Mouse (Mus musculus): Measurements from ENCODE around the gene Vma21-ps. TPM values are rescaled to one million over a fixed set of nuclear protein-coding genes. Genes with fewer than 3 reads are reported as not detected.

Vma21-ps gene
- not detected in 2 replicates for polyA plus RNA-seq (2012; rRNA removed)

DNA sequence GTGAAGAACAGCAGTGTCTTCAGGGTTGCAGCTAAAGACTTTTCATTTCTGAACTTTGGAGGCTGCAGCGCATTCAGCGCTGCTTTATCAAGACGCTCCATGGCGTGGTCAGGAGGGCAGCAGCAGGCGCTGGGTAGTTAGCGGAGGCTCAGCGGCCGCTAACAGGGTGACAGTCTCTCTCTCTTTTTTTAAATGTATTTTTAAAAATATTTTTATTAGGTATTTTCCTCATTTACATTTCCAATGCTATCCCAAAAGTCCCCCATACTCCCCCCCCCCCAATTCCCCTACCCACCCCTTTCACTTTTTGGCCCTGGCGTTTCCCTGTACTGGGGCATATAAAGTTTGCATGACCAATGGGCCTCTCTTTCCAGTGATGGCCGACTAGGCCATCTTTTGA, at the start of gene Vma21-ps:
Gene Vma21-ps (minus strand): TSS at position 101 of the 400 bp plus-strand sequence.

Other genes with a start within 250 kb of the Vma21-ps start
- gene Smc2, start 58.0 kb downstream of the Vma21-ps start, polyA plus RNA-seq (2012; rRNA removed): 1.00 and 1.1 TPM in 2 replicates
- gene Toporsl, start 99.0 kb upstream of the Vma21-ps start, polyA plus RNA-seq (2012; rRNA removed): not detected in 2 replicates

Data from ovary, adult 2 months (tissue).